Mouse (Mus musculus) cortical plate, adult 2 months (tissue): ENCODE results near the gene Igsf23.

ENCODE experiments used
- CTCF ChIP-seq: fragments of 200-500 bp; IDR thresholded peaks from 2 replicates; pipeline ENCODE4 v1.5.1; 2011; ENCODE audit warnings: mild to moderate bottlenecking, control low read depth, low read length; ENCODE audit not compliant: insufficient read depth; ENCODE audit errors: extremely low read depth
- POLR2A ChIP-seq: fragments of 200-500 bp; IDR thresholded peaks from 2 replicates; pipeline ENCODE4 v1.6.1; 2011; ENCODE audit warnings: mild to moderate bottlenecking, low read length, control low read depth; ENCODE audit not compliant: insufficient read depth; ENCODE audit errors: extremely low read depth

DNA sequence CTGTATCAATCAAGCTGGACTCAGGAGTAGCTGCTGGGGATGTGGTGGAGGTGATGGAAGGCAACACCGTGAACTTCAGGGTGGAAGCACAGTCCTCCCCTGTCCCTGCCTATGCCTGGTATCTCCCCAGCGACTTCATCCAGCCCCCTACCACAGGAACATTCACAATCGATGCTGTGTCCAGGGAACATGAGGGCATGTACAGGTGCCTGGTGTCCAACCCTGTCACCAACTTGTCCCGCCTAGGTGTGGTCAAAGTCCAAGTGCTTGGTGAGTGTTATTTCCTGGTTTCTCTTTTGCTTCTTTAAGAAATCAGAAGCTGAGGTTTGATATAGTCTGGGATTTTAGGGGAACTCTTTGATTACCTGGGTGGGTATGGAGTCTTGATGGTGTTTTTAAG is 21.0 kb upstream of the Igsf23 start:
- TF ChIP-seq POLR2A (no peak), CTCF (no peak)
